Mouse (Mus musculus): ENCODE data around the gene Thtpa.

Thtpa gene

DNA sequence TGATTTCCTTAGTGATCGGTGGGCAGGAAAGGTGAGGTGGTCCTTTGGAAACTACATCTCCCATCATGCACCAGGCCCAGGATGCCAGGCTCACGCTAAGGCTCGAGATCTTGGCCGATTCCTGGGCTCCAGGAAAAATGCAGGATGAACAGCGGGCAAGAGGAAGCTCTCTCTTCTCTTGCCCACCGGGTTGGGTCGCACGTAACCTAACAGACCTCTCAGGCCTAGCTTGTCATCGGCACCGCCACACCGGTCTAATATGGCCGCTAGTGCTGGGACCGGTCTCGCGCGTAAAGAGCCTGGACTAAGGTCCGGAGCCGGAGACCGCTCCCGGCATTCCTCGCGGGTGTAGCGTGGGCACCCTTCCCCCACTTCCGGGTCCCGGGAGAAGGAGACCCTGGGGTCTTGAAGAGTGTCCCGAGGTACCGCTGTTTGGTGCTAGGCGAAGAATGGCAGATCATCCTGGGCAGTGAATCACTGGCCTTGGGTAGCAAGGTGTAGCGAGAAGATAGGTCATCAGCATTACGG is at the start of gene Thtpa:
TSS of gene Thtpa (plus strand) at position 81 of the 528 bp plus-strand sequence.
- DNase-seq (ENCODE audit: low read depth, low spot score), result peak; percentile 89

GRCm38 (mm10) chr14:55047971-55048531 is 46.5 kb upstream of the Thtpa start:
- no peak for DNase-seq (ENCODE audit: low read depth, low spot score)

DNA sequence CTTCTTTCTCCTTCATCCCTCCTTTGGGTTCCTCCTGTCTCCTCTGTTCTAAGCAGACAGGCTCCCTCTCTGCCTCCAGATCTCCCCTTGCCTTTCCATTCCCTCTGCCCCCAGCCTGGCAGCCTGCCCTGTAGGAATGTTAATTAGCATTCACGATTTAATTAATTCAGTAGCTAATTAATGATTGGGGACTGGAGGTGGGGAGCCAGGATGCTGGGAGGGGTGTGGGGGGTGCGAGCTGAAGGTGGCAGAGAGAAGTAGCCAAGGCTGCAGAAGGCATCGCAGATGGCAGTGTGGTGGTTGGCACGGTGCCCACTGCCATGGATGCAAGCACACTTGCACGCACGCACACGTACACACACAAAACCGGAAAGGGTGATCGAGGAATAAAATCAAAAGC is 42.1 kb upstream of the Thtpa start:
- peak; percentile 98 for DNase-seq (ENCODE audit: low read depth, low spot score)

- DNase-seq (ENCODE audit: low read depth, low spot score), result peak; percentile 42
These were observed 41.5 kb upstream of the Thtpa start for GRCm38 (mm10) chr14:55053050-55053449.

DNA sequence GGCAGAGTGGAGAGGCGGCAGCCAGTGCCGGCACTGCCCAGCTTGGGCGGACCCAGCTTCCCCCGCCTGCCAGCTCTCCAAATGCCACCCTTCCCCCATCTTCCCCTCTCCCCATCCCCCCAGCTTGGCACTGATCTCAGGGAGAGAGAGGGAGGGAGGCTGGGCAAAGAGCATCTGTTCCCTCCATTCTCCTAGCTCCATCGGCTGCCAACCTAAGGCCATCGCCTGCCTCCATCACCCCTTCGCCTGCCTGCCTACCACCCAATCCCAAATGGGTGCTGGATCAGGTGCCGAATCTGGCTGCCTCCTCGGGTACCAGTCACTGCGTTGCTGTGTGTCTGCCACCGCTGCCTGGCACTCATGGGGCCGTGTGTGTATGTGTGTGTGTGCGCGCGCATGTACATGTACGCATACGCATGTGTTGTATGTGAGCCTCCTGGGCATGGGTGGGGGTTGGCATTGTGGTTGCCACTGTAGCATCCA is 40.8 kb upstream of the Thtpa start:
- peak; percentile 99 for DNase-seq (ENCODE audit: low read depth, low spot score)

GRCm38 (mm10) chr14:55054191-55054749 is 40.3 kb upstream of the Thtpa start:
- DNase-seq (ENCODE audit: low read depth, low spot score), result peak; percentile 97

GRCm38 (mm10) chr14:55055167-55055834 is 39.3 kb upstream of the Thtpa start:
- DNase-seq (ENCODE audit: low read depth, low spot score), result peak; percentile 99

GRCm38 (mm10) chr14:55059009-55059408 is 35.6 kb upstream of the Thtpa start:
- DNase-seq (ENCODE audit: low read depth, low spot score), result no peak

DNA sequence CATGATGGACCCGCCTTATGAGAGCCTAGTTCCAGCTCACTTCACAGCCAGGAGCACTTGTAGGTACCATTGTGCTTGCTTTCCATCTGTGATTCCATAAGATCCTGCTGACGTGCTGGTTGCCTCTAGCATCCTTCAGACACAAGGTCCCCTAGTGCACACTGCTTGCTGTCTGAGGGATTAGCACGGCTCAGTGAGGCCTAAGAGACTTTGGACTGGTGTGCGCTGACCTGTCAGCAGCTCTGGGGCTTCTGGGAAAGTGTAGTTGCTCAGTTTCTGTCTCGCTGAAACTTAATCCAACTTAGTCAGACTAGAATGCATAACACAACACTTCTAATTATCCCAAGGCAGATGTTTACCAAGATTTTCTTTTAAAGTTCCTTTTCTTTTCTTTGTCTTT is 34.7 kb upstream of the Thtpa start:
- peak; percentile 41 for DNase-seq (ENCODE audit: low read depth, low spot score)

DNA sequence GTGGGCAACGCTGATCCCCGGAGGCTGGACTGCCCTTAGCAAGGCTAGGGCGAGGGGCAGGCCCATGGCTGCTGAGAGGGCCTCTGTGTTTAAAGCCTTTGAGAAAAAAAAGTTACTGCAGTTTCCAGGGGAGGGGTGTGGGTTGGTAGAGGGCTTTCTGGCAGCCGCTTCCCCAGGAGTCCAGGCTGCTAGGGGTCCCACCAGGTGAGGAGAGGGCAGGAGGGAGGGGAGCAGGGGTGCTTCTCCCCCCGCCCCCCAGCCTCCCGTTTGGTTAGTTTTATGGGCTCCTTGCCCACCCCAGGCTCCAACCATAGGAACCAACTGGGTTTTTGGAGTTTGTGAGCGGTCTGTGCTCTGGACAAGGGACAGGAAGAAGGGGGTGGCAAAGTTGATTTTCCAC is 32.7 kb upstream of the Thtpa start:
- peak; percentile 8 for DNase-seq (ENCODE audit: low read depth, low spot score)

DNA sequence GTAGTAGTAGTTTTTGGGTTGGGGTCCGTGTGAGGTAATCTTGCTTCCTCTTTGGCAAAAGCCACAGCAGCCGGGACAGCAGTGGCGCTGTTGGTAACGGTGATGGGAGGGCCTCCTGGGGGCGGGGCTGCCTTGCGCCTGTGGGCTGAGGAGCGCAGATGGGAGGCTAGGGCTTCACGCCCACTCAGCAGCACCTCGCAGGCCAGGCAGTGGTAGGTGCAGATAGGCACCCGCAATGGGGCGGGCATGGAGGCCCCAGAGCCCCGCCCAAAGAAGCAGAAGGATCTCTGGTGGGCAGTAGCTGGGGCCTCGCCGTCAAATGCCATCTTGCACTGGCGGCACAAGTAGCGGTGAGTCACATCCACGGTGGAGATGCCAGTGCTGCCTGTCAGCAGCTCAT is 32.0 kb upstream of the Thtpa start:
- peak; percentile 90 for DNase-seq (ENCODE audit: low read depth, low spot score)

DNA sequence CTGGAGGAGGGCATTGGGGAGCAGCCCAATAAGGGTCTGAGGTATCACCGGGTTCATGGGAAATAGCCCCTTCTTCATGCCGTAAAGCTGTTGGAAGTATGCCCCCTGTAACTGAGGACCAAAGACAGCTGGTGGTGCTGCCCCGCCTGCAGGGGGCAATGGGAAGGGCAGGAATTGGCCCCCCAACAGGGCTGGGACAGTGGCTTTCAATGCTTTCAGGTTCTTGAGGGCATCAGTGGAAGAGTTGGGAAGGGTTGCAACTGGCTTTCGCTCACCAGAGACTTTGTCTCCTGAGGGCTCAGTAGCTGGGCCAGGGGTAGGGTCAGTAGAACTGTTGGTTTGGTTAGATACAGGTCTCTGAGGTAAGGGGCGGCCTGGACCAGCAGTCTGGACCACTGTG is 31.5 kb upstream of the Thtpa start:
- DNase-seq (ENCODE audit: low read depth, low spot score), result no peak

DNA sequence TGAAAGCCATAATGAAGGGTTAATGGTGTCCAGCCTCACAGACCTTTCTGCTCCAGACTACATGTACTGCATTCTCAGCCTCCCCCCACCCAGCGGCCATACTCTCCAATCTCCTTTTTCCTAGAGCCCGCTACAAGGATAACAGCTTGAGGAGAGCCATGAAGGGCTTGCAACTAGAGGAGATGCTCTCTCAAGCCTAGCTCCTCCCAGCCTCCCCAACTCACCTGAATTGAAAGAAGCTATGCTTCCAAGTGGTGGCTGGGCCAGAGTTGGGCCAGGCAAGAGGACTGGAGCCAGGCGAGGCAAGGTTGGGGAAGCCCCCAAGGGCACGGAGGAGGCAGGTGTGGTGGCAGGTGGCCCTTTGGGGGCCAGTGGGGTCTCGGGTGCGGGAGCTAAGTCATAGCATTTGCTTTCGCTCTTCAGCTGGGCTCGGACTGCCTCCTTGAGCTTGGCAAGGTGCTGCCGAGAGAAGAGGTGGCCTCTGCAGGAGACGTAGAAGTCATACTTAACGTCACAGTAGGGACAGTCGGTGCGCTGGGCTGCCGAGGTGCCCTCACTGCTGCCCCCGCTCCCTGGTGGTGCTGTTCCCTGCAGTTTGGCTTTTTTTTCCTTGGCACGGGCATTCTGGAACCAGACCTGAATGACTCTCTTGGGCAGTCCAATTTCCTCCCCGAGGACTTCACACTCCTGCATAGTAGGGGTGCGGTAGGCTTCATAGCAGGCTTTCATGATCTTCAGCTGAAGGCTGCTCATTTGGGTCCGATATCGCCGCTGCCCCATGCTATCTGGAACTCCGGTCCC is 30.8 kb upstream of the Thtpa start:
- peak; percentile 69 for DNase-seq (ENCODE audit: low read depth, low spot score)

- DNase-seq (ENCODE audit: low read depth, low spot score), result peak; percentile 74
These were observed 29.9 kb upstream of the Thtpa start for GRCm38 (mm10) chr14:55064481-55065370.

GRCm38 (mm10) chr14:55065391-55065790 is 29.2 kb upstream of the Thtpa start:
- DNase-seq (ENCODE audit: low read depth, low spot score), result peak; percentile 43

- peak; percentile 66 for DNase-seq (ENCODE audit: low read depth, low spot score)
These were observed 28.5 kb upstream of the Thtpa start for GRCm38 (mm10) chr14:55066042-55066441.

DNA sequence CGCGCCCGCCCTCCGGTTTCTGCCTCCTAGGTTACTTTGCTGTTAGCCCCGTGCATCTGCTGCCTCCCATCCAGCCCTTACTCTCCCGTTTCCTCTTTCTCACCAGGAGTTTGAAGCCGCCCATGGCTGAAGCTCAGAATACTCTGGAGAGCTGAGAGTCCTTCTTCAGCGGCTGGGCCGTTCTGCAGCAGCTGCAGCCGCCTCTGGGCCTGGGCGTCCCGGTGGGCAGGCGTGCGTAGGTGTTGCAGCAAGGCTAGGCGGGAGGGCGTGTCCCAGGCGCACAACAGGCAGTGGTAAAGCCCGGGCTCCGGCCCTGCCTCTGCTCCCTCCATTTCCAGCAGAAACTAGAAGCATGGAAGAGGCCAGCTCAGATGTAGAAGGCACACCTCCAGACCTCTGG is 22.8 kb upstream of the Thtpa start:
- no peak for DNase-seq (ENCODE audit: low read depth, low spot score)

DNA sequence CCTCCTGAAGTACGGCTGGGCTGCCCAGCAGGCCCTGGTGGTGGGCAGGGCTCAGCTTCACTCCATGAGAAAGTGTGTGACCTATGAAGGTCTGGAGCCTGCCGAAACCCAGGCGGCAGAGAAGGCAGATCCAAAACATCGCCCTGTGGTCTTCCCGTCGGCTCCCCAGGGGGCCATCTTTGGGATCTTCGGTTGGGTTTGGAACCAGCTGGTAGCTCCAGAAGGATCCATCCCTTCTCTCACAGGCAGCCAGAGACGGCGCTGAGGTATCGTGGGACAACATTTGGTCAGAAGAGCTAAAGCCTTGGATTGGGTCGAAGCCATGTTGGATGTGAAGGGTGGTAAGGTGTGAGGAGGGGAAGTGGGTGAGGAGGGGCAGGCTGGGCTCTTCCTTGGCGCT is 20.2 kb upstream of the Thtpa start:
- no peak for DNase-seq (ENCODE audit: low read depth, low spot score)

DNA sequence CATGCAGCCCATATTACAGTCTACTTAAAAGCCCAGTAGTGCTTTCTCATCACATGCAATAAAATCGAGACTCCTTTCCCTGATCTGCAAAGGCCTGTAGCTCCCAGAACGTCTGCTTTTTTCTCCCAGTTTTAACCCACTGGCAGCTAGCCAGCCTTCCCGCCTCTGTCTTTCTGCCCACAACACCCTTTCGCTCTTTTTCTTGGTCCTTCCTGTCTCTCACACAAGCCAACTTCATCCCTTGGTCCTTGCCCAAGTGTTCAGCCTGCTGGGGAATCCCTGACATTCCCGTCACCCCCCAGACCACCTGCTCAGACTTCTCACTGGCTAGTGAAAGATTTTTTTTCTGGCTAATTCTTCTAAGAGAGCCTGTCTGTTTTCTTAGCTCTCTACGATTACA is 18.4 kb upstream of the Thtpa start:
- DNase-seq (ENCODE audit: low read depth, low spot score), result peak; percentile 70

DNA sequence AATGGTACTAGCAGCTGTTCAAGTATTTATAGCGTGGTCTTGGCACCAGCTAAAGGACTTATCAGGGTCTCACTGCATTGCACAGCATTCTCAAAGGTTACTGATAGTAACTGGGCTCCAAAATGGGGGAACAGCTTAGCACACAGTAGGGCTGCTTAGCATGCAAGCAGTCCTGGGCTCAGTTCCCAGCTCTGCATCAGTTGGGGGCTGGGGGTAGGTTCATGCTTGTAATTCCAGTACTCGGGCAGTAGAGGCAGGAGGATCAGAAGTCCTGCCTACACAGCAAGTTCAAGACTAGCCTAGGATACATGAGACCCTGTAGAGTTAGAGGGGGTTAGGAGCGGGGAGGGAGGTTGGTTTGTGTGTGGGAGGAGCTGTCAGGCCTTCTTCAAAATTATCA is 17.6 kb upstream of the Thtpa start:
- no peak for DNase-seq (ENCODE audit: low read depth, low spot score)

Measured in brain, adult 2 months (tissue).